Mouse (Mus musculus) spleen, postnatal 14 days (tissue): ENCODE measurements at regions not wholly inside any gene's neighbourhood (a gene's known extent, or its start where the extent isn't known, plus 50 kb on each side); places are given as distances from the start of the nearest gene placed in this dataset.

ENCODE experiments used
- DNase-seq, 2 experiments: peaks; one replicate each; pipeline ENCODE4 v3.0.0; 2021 to 2022; ENCODE audit warnings: low spot score in 2 of 2

- no peak for DNase-seq
These were observed 398.2 kb upstream of the Mmadhc start for GRCm38 (mm10) chr2:50694849-50695248.

DNA sequence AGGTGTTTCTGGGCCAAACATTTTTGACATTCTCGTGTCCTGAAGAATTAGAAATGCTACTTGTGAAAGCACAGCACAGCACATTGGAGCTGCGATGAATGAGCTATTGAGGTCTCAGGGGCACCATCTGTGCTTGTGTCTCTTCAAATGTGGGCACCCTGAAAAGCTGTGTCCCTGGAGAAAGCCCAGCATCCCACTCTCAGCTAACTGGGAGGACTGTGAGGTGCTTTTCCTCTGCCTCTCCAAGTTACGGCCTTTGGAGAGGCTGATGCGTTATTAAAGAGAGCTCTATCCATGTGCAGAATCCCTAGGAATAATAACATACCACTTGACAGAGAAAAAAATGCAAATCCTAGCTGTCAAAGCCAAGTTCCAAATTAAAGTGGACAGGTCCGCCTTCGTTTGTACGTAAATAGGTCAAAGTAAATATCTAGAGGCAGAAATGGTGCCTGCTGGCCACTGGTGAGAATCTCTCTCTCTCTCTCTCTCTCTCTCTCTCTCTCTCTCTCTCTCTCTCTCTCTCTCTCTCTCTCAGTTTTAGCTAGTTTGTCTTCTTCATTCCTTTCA lies 397.3 kb upstream of the Mmadhc start:
- DNase-seq, result no peak

GRCm38 (mm10) chr2:50690120-50691103 lies 393.8 kb upstream of the Mmadhc start:
- DNase-seq, result no peak

GRCm38 (mm10) chr2:50687672-50688151 lies 391.1 kb upstream of the Mmadhc start:
- no peak for DNase-seq

DNA sequence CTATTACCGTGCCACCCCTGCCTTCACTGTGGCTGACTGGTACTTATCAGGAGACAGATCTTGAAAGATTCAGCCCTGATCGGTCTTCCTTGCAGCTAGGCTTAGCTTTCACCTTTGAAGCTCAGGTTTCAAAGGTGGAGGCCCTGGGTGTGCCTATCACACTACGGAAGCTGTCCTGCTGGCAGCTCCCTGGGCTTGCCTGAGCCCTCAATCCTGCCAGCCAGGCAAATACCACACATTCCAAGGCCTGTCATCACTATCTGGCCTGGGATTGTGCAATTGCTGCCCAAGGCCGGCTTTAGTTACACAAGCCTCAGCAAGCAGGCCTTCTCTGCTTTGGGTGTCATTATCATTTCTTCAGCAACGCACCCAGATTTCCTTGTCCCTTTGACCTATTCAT lies 390.6 kb upstream of the Mmadhc start:
- no peak for DNase-seq

DNA sequence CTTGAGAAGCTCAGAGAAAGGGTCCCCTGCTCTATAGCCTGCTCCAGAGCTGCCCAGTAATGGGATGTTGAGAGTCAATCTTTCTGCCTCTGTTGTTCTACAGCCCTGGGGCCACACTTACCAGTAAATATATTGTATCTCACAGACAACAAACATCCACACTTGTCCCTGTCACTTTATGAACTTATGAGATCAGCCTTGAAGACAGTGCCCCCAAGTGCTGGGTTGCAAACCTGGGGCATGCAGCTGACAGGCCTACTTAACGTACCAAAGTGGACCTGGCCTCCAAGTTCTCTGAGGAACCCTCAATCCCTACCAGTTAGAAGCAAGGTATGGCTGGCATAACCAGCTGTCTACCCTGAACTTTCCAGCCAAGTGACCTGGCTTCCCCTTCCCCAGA lies 380.9 kb upstream of the Mmadhc start:
- DNase-seq, result no peak

DNA sequence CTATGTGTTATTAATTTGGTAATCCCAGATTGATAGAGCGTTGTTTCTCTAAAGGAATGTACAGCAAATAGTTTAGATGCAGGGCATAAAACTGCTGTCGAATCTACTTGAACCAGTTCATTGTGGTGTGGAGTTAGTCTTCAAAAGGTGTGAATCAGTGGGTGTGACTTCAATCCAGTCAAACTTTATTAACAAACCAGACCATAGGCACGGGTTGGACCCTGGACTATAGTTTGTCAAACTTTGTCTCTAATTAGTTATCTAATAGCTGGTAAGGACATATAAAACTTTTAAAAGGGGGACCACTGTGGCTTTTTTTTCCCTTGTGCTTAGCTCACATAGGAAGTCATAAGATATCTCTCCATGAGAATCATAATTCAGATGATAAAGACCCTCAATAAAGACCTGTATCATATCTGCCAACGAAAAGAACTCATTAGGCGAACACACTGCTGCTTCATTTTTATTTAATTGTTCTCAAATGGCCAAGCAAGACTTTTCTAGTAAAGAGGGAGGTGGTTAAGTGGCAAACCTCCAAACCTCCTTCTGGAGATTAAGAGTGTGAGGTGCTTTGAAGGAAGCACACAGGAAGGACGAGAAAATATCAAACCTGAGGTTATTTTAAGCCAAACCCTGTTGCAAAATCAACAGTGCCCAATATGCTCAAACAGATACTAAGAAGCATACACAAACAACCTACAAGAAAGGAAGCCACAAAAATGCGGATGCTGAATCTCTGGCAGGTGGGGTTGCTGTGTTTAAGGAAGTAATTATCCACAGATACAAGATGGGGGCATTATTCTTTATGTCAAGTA lies 379.3 kb upstream of the Mmadhc start:
- DNase-seq, result no peak

GRCm38 (mm10) chr2:50674856-50675175 lies 378.2 kb upstream of the Mmadhc start:
- DNase-seq, result no peak

DNA sequence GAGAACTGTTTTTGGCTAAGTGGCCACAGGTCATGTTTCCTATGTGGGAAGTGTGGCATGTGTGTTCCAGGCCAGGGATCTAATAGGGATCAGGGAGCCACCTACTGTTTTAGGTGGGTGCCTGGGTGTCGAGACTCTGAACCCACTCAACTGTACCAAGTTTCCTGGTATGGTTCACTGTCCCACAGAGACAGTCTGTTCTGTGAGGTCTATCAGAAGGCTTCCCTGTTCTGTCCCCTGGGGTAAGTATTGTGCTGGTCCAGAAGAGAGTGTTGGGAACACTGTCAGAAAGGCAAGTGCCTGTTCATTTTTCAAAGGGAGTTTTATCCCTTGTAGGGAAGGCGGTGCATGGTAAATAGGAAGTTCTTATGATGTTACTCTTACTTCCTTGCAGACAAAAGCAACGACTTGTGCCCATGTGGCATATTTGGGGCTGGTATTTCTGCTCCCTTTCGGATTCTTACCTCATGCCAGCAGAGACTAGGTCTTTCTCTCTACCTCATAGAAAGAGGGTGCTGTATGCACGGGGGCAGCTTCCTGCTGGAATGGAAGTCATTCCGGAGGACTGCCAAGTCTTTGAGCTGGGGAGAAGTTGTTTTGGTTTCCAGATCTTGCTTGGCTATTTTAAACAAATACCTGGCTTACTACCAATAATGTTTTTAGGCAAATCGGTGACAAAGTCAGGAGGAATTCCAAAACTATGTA lies 377.7 kb upstream of the Mmadhc start:
- DNase-seq, result no peak

DNA sequence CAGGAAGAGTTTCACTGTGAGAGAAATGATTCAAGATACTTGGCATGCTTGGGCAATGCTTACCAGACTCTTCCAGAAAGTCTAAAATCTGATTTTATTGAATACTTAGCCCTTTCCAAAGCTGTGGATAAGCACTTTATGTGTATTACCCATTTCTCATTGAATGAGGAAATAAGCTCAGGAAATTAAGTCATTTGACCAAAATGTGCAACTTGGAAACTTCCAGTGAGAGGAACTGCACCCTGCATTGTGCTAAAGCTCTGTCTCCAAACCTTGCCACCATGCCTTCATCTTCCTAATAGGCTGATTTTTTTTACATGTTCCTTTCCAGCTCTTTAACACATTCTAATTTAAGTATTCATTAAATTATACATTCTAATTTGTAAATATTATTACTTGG lies 372.7 kb upstream of the Mmadhc start:
- DNase-seq, result no peak

DNA sequence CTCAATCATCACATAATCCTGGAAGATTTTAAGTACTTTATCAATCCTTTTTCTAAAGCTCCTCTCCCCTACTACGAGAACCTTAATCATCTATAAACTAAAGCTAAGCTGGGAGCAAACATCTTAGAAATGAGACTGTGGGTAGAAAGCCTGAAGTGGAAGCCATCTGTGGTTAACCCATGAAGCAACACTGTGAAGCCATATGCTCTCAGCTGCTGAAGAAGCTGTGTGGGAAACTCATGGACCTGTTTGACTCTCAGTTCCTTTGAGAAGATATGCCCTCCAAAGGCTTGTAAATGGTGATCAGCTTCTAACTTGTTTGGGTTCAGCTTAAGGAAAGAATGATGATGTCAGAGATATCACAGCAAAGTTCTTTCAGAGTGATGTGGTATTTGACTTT lies 372.2 kb upstream of the Mmadhc start:
- DNase-seq, result no peak

DNA sequence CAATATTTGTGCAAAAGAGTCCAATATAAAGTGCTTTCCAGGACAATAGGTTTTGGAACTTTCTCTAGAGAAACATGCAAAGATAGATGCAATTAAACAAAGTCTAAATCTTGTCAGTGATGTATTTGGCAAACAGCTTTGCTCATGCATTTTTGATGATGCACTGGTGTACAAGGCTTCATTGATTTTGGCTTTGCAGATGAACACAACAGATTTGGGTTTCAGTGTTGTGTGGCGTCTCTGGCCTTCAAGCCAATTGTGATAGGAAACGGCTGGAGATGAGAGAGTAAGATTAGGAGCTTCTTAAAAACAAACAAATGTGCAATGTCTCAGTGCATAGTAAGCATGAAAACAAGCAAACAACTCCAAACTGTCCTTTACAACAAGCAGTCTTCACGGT lies 370.6 kb upstream of the Mmadhc start:
- no peak for DNase-seq

- DNase-seq, result no peak
These were observed 365.9 kb upstream of the Mmadhc start for GRCm38 (mm10) chr2:50662504-50662903.

- DNase-seq, result no peak
These were observed 363.4 kb upstream of the Mmadhc start for GRCm38 (mm10) chr2:50660000-50660399.

DNA sequence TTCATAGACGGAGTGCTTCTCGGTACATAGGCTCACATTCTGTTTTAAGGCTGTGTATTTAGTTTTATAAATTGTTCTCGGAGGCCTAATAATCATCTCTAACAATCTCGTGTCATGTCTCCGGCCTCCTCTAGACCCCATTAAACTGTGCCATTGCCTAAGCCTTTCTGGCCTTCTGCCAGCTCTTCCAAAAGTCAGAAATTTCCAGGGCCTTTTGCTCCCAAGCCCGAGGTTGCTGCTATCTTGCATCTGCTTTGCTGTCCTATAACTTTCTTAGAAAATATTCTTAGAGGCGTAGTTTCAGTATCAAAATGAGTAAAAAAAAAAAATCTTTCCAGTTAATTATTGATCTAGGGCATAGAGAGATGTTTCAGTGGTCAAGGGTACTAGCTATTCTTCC lies 361.2 kb upstream of the Mmadhc start:
- DNase-seq, result no peak

DNA sequence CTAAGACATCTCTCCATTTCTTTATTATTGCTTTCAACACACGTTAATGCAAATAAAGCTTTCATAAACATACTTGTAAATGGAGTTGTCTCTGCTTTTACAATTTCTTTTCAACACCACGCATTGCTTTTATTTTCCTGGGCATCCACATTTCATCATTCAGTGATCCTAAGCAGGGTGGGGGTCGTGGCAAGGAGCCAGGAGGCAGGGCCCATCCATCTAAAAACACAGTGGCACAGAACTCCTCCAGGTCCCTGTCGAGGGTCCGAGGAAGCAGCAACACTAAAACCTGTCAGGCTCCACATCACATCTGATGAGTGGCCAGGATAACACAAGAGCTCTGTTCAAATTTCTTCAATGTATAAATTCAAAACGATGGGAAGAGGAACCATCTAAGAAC lies 359.8 kb upstream of the Mmadhc start:
- no peak for DNase-seq

GRCm38 (mm10) chr2:50654953-50655324 lies 358.3 kb upstream of the Mmadhc start:
- DNase-seq, result no peak

DNA sequence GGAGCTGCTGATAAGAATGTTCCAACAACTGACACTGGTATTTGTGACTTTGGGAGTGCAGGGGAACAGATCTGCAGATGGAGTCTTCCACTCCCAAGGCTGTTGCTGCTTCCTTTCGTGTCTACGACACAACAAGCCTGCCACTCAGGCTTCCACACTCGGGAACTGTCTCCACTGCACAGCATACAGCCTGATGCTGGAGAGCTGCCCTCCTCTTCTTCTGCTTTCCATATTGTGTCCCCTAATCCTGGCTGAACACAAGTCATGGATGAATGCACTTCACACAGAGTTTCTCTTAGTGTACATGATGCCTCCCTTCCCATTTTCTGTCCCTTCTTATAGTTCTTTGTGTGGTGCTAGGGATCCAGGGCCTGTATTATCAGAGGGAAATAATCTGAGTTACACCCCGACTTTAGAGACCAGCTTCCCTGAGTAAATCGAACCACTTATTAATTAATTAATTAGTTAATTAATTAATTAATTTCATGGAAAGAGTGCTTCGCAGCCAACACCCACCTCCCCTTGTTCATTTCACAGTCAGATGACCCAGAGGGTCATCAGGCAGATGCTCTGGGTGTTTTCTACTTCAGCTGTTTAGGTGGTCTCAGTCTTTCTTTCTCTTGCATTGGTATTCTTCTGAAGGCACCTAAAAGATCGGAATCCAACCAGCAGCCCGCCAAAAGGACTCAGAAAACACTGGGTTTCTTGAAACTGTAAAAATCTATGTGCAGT lies 357.8 kb upstream of the Mmadhc start:
- DNase-seq, result no peak

GRCm38 (mm10) chr2:50653121-50653615 lies 356.6 kb upstream of the Mmadhc start:
- no peak for DNase-seq

DNA sequence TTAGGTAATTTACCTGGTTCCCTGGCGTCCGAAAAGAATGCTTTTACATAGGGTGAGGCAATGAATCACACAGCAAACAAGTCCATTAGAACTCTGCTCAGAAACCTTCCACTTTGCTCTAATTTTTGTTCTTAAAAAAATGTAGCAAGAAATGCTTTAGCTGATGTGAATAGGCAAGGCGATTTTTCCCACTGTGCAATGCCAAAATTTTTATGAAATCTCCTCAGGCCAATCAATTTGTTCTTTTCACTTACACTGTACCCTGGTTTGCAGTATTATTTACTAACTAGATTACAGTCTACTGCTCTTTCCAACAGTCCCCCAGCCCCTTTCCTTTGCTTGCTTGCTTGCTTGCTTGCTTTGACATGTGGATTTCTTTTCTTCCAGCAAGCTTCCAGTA lies 353.1 kb upstream of the Mmadhc start:
- no peak for DNase-seq

DNA sequence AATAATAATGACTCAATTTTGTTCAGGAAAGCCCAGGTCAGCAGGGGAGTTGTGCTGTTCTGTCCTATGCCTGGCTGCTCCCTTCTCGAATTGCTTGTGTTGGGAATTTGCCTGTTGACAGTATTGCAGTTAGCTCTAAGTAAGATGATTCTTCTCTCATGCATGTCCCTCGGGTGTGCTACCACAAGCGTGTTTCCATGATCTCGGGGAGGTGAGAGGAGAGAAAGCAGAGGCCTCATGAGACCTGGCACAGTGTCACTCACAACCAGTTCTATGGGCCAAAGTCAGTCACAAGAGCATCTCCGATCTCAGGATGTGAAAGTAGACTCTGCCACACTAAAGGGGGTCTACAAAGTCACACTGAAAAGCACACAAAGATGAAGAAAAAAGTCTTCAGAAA lies 346.6 kb upstream of the Mmadhc start:
- DNase-seq, result no peak
